Mouse (Mus musculus) MEL (cell line): ENCODE measurements around the gene Fbn1.

ENCODE experiments used
- CTCF ChIP-seq, 3 experiments: IDR thresholded peaks in 2 of 3; conservative IDR thresholded peaks in 1 of 3; 2 replicates each; pipeline ENCODE4 v1.5.1; 2011 to 2012; ENCODE audit warnings: low read length in 3 of 3, low read depth in 2 of 3, mild to moderate bottlenecking in 2 of 3, improper control_type of control experiment in 1 of 3, inconsistent platforms in 1 of 3, mixed read lengths in 1 of 3, moderate library complexity in 1 of 3; ENCODE audit not compliant: control insufficient read depth in 1 of 3, insufficient read depth in 1 of 3, poor library complexity in 1 of 3, severe bottlenecking in 1 of 3
- EP300 ChIP-seq, 2 experiments: IDR thresholded peaks; 2 replicates each; pipeline ENCODE4 v1.6.1; 2011; ENCODE audit warnings: improper control_type of control experiment in 2 of 2, low read length in 2 of 2, low read depth in 1 of 2, mild to moderate bottlenecking in 1 of 2
- JUND ChIP-seq: IDR thresholded peaks from 2 replicates; pipeline ENCODE4 v1.6.1; 2011; ENCODE audit warnings: low read depth, mild to moderate bottlenecking, improper control_type of control experiment, low read length
- MYB ChIP-seq: IDR thresholded peaks from 2 replicates; pipeline ENCODE4 v1.6.1; 2011; ENCODE audit warnings: mild to moderate bottlenecking, low read depth, low read length, improper control_type of control experiment
- POLR2A ChIP-seq, 2 experiments: IDR thresholded peaks; 2 replicates each; pipeline ENCODE4 v1.6.1; 2011 to 2012; ENCODE audit warnings: low read length in 2 of 2, mild to moderate bottlenecking in 2 of 2, control low read depth in 1 of 2, improper control_type of control experiment in 1 of 2, low read depth in 1 of 2, moderate library complexity in 1 of 2; ENCODE audit not compliant: control insufficient read depth in 1 of 2, insufficient read depth in 1 of 2, poor library complexity in 1 of 2
- USF2 ChIP-seq, 2 experiments: IDR thresholded peaks; 2 replicates each; pipeline ENCODE4 v1.6.1; 2011 to 2012; ENCODE audit warnings: improper control_type of control experiment in 2 of 2, low read length in 2 of 2, borderline replicate concordance in 1 of 2, inconsistent platforms in 1 of 2, low read depth in 1 of 2, mild to moderate bottlenecking in 1 of 2; ENCODE audit not compliant: insufficient read depth in 1 of 2
- ZMIZ1 ChIP-seq: IDR thresholded peaks from 2 replicates; pipeline ENCODE4 v1.6.1; 2012; ENCODE audit warnings: low read depth, mild to moderate bottlenecking, inconsistent platforms, low read length, improper control_type of control experiment, moderate library complexity
- ZNF384 ChIP-seq: IDR thresholded peaks from 2 replicates; pipeline ENCODE4 v1.6.1; 2012; ENCODE audit warnings: low read depth, mild to moderate bottlenecking, inconsistent platforms, low read length, improper control_type of control experiment

GRCm38 (mm10) chr2:125447274-125447898, 60.4 kb downstream of the Fbn1 start:
- TF ChIP-seq USF2 (IDR thresholded peaks at IDR 0.05; ENCODE audit: borderline replicate concordance in 1 of 2, insufficient read depth in 1 of 2, low read depth in 1 of 2, low read length in 2 of 2) (no peak), ZMIZ1 (no peak), JUND (no peak), MYB (no peak), EP300 (IDR thresholded peaks at IDR 0.05; ENCODE audit: low read depth in 1 of 2, low read length in 2 of 2) (no peak), ZNF384 (no peak), CTCF (IDR thresholded peaks at IDR 0.05 in 2 of 3, conservative IDR thresholded peaks at IDR 0.05 in 1 of 3; ENCODE audit: control insufficient read depth in 1 of 3, insufficient read depth in 1 of 3, low read depth in 2 of 3, low read length in 3 of 3, poor library complexity in 1 of 3, severe bottlenecking in 1 of 3) (no peak), POLR2A (IDR thresholded peaks at IDR 0.05; ENCODE audit: control insufficient read depth in 1 of 2, insufficient read depth in 1 of 2, low read depth in 1 of 2, low read length in 2 of 2, poor library complexity in 1 of 2) (no peak)
